Mouse (Mus musculus) 3134 (cell line): ENCODE measurements around the gene Zfp248.

Source experiments
- DNase-seq: peaks from one replicate; pipeline ENCODE4 v3.0.0-alpha.2; 2011; ENCODE audit warnings: low spot score; ENCODE audit not compliant: insufficient read length; ENCODE audit errors: extremely low read depth

Zfp248 gene

DNA sequence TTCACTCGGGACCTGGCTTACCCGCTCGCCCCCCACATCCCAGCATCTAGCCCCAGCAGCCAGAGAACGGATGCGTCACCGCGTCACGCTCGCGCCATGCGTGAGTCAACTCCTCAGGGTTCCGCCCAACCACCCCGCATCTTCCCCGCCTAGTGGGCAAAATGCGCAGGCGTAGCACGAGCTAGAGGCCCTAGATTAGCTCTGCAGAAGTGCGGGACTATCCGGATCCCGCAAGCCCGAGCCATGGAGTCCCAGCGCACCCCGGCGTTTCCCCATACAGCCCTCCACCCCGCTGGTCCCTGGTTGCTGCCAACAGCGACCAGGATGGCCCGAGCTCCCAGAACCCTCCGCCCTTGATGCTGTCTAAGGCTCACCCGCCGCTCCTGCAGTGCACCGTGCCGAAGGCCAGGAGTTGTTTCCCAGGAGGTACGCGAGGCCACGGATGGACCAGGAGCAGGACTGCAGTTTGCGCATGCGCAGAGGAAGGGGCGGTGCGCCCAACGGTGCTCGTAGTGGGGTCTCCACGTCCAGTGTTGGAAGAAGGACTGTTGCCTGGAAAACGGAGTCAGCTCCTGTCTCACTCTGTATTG lies at the start of gene Zfp248:
Gene Zfp248, minus strand, starts transcription at position 487 of the 590 bp plus-strand sequence.
- peak; percentile 94 for DNase-seq

DNA sequence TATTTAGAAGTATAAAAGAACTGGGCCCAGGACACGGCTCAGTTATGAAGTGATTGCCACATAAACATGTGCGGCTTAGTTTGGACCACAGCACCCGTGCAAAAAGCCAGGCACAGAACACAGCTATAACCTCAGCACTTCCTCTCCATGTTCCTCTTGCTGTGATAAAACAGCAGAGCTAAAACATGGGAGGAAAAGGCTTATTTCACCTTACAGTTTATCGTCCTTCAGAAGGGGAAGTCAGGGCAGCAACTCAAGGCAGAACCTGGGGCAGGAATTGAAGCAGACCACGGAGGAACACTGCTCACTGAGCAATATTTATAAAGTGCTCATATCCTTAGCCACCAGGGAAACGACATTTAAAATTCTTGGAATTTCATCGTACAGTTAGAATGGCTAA lies 43.7 kb upstream of the Zfp248 start:
- DNase-seq: no peak

DNA sequence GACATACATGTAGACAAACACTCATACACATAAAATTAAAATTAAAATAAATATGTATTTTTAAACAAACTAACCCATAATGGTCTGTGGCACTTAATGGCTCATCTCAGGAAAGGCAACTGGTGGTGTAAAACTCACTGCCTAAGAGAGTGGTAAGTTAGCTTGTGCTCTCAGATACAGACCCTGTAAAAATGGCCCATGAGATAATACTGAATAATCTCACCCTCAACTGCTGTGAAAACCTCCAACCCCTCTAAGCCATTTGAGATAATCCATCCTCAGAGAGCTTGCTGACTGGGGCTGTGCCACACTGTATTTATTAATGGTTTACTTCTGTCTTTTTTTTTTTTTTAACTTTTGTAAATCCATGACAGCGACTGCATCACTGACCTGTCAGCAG lies 26.8 kb upstream of the Zfp248 start:
- no peak for DNase-seq

DNA sequence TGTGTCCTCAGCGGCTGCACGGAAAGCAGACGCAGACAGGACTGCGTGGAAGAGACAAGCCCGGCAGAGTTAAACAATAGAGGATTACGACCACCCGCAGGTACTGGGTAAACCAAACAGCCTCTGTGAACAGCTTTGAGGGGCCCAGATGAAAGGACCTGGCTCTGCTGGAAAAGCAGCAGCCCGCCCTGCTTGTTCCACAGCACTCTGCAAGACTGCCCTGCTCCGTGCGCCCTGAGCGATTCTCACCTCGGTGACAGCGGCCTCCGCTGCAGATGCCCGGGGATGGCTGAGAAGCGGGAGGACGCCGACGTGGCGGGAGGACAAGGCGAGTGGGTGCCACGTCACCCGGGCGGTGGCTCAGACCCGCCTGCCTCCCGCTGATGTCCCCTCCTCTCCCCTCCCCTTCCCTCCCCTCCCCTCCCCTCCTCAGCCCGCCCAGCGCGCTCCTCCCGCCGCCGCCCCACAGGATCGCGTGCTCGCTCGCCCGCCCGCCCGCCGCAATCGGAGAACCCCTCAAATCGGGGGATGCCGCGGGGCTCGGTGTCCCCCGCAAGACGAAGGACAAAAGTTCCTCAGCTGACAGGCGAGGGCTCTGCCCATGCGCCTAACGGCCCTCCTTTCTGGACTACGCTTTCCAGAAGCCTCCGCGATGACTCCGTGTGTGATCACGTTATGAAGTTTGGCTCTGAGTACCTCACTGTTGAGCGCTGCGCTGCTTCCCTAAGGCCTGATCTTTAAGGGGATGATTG lies 23.8 kb upstream of the Zfp248 start, which contains the start of gene Zfp9:
Gene Zfp9, minus strand, starts transcription at position 364 of the 752 bp plus-strand sequence.
- peak; percentile 90 for DNase-seq

DNA sequence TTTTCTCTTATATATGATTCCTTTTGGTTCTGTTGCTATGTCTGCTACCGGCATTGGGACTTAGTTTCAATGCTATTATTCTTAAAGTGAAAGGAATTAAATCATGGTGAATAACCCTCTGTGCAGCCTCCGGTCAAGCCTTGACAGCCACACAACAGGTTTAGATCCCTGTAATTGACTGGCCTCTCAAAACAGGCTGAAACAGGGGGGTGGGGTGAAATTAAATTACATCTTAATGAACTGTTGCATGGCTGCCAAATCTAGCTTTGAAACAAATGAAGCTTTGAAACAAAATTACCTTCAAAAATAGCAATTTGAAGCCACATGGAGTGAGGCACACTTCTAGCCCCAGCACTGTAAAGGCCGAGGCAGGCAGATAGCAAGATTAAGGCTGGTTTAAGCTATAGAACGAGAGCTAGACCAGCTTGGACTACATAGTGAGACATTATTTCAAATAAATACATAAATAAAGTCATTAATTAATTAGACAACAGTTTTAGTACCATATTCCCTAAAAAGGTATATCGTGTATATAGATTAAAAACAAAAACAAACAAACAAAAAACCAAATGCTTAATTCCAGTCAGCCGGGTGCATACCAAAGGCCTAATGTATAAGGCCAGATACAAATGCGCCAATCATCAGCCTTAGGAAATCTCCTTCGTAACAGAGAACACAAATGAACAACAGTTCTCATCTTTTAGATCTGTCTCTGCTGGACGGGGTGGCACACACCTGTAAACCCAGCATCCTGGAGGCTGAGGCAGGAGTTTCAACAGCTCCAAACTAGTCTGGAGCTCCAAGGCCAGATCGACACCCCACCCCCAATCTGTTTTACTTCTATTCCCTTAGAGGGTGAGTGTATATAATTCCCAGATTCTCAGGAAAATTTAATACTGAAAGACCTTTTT lies 22.8 kb upstream of the Zfp248 start:
- peak; percentile 17 for DNase-seq

DNA sequence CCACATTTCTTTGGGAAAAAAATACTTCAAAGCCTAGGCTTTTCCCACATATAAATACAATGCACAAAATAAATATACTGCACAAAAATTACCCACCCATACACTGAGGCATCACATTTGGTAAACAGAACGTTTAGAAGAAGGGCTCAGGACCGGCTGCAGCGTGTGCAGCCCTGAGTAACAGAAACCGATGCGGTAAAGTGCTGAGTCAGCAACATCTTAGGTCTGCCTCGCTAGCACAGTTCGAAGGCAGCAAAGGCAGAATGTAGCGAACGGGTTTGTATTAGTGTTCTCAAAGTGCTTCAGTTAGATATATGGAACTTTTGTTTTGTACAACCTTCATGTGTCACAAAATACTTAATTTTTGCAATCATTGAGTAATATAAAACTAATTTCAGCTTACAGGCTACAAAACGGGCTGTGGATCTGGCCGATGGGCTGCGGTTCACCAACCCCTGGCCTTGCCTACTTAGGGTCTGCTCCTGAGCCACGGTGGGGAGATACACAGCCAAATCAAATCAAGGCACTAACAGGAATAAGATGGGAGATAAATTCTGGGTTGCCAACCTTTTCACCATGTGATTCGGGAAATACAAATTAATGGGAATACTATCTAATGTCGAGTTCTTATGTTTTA lies 6.9 kb upstream of the Zfp248 start:
- DNase-seq: no peak

DNA sequence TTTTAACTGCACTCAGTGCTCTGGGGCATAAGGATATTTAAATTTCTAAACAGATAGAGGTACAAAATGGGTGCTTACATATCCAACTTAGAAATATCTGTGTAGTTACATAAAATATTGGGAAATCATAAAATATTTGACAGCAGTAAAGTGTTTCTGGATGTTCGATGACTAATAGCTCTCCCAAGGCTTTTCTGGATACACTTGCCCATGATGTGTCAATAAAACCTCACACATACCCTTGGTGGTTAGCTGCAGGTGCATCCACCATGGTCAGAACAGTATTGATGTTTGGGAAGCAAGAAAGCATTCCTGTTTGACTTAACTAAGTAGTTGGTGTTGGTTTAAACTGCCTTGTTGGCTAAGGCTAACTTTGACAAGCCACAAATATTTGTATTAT lies 2.4 kb upstream of the Zfp248 start:
- no peak for DNase-seq

DNA sequence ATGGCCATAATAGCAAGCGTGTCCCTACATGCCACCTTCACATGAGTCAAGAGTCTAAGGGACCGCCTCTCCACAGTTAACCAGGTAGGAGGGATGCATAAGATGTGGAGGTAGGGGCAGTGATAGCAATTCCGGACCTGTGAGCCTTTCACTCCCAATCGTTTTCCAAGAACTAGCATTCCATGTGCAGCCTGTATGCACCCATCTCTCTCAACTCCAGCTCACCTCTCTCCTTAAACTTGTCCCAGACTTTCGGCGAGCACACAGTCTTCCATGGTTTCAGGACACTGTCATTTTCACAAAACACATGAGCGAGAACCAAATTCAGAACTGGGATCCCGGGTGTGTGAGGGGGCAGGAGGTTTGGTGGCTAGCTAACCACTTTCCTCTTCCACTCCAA lies 876 bp downstream of the Zfp248 start:
- DNase-seq: no peak

DNA sequence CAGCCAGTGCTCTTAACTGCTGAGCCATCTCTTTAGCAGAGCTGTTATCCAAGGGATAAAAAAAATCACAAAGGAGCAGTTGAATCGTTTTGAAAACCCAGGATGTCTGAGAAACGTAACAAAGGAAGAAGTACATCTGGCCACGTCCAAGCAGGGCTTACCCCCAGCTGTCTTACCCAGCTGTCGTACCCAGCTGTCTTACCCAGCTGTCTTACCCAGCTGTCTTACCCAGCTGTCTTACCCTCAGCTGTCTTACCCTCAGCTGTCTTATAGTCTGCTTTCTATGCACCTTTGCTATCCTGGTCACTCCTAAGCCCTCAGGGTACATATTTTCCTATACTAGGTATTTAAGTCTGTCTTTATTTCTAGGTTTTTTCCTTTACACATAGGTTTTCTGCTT lies 23.8 kb downstream of the Zfp248 start:
- no peak for DNase-seq

DNA sequence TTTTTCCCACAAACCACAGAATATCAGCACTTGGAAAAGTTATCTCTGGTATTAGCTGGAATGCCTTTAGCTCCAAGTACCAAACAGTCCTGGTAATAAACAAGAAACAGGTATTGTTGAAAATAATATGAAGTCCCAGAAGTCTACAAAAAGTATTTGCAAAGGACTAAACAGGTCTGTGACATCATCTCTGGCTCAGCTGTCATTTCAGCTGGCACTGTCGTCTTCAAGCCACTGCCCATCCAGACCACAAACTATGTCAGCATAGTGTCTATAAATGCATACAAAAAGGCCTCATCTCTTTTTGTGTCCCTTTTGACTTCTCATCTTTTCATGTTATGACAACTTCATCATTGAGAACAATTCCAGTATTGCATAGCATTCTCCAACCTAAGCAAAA lies 28.7 kb downstream of the Zfp248 start:
- DNase-seq: no peak

DNA sequence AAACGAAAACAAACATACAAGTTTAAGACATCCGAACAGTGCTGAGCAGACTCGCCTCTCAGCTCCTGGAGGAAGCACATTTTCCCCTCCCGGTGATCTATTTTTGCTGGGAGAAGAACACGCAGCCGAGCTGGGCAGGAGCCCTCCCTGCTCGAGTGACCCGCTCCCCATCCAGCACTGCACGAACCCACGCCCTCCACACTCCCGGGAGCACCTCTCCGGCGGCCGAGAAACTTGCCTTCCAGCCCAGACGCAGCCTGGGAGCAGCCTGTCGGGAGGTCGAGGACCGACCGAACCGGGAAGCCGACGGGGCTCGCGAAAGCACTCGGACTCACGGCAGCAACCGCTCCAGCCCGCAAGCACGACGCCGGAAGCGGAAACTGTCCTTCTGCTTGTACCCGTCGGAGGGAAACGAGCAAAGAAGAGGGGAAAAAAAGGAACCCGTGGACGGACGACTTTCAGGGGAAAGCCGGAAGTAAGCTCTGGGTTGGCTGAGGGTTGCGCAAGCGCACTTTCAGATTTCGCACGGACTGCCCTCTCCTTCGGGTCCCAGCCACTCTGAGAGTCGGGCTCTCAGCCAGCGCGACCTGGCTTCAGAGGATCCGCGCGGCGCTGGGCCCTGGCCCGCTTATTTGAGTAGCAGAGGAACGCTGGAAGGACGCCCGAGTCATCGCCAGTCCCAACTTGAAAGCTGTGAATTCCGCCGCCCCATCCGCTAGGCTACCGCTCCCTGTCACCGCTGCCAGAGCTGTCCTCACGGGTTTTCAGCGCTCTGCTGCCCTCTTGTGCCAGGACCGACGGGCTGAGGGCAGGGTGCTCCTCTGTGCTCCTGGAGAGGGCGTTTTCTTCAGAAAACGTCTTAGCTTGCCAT lies 36.0 kb downstream of the Zfp248 start, which contains the start of gene Bms1:
Gene Bms1, minus strand, starts transcription at position 425 of the 871 bp plus-strand sequence.
- DNase-seq: peak; percentile 96

DNA sequence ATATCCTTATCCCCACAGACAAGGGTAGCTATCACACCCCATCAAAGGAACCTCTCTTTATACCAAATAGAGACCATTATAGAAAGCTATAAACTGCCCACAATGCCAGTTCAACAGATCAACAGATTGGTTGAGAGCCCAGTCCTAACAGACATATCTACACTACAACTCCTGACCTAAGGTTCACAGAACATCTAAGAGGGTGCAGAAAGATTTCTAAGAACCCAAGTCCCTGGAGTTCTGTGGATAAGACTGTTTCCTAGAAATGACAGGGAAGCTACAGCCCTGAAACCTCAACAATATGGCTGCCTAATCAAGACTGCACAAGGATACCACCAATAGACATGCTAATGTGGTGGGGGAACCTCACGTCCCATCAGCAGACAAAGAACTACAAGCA lies 44.9 kb downstream of the Zfp248 start:
- no peak for DNase-seq

DNA sequence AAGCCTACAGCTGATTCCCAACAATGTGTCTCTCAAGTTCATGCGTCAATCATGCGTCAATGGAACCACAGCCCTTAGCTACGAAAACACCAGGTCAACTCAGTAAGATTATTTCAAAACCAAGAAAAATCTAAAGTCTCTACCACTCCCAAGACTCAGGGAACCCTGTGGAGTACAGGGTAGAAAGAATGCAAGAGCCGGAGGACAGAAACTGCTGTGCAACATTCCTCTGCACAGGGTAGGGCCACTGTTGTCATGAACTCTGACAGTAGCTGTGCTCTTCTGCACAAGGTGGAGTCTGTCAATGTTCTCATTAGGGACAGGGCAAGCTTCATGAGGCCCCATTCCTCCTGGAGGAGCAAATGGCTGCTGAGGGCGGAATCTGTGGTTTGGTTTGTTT lies 46.8 kb downstream of the Zfp248 start:
- DNase-seq: no peak

DNA sequence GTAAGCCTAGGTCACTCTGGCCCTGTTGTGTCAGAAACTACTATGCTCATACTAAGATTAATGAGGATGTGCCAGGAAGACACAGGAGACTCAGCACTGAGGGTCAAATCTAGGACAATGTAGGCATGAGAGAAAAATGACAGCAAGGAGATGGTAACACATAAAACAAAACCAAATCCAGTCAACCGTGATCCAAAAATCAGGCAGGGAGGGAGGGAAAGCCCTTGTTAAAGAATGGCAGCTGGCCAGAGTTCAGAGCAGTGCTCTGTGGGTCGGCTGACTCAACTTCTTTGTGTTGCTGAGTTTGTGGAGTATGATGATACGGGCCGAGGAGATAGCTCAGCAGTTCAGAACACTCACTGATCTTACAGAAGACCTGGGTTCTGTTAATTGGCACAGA lies 48.9 kb downstream of the Zfp248 start:
- no peak for DNase-seq

DNA sequence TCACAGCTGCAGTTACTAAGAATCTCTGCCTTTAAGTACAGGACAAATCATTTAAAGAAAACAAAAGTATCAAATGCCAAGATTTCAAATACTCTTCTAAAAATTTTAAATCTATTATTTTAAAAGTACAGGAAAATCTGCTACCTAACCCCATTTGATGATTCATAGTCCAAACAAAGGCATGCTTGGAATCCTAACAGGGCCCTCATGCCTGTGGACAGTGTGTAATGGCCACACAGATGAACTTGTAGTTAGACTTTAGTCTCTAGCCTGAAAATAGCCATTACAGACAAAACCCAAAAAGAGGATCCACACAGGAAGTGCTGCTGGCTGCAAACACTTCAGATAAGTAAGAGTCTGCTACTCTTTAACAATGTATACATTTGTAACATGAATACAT lies 64.6 kb downstream of the Zfp248 start:
- no peak for DNase-seq

DNA sequence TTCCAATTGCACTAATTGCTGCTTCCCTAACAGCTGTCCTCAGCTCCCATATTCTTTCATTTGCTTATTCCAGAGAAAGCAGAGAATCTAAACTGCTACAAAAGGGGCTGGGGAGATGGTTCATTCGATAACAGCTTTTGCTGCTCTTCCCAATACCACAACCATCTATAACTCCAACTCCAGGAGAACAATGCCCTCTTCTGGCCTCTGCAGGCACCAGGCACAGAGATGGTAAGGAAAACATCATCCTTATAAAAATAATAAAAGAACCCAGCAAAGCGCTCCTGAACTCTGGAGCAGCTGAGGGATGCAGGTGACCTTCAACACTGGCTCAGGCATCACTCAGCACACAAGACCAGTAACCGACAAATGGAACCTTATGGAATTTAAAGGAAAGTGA lies 69.4 kb downstream of the Zfp248 start:
- no peak for DNase-seq

DNA sequence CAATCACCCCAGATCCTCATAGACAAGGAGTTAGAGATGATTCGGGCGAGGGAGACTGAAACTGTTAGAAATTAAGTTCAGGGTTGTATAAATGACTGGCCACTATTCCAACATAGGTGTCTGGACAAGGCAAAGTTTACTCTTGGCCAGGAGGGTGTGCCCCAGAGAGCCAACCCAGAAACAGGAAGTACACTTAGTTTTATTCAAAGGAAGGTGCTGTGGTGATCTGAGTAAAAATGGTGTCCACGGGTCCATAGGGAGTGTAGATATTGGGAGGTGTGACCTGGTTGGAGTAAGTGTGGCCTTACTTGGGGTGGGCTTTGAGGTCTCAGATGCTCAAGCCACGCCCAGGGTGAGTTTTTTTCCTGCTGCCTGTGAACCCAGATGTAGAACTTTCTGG lies 74.1 kb downstream of the Zfp248 start:
- no peak for DNase-seq

DNA sequence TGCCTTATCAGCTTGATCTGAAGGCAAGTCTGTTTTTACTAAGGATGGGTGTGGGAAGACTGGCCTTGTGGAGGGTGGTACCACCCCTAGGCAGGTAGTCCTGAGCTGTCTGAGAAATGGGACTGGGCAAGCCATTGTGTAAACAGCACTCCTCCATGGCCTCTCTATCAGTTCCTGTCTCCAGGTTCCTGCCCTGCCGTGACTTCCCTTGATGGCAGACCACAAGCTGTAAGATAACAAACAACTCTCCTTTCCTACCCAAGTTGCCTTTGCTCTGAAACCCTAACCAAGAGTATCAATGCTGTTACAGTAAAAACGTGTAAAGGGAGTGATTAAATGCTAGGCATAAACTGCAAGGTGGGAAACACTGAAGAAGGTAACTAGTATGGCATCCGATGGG lies 74.7 kb downstream of the Zfp248 start:
- no peak for DNase-seq

DNA sequence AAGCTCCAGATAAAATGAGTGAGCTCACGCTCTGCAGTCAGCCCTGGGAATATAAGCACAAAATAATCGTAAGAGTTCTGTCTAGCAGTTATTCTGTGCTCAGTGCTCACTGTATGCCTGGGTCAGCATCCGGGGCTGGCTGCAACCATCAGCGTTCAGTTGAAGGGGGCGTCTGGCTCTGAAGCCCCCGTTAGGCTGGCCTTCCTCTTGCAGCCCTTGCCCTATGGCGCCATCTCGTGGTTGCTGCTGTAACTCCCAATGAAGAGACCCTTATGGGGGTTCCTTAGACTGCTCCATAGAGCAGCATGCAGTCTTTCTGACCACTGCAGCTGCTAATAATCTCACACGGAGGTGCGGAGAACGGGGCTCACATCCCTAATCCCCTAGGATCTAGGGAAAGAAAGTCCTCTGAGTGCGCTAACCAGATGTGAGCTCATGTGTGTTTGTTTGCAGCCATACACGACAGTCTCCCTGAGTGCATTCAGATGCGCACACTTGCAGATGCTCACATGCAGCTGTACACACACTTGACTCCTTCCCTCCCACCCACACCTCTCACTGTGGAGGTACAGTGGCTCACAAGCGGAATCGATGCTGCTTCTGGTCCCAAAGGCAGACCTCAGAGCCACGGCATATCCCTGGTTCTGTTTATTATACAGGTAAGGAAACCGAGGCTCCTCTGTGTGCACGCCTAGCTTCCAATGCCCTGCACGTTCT lies 75.7 kb downstream of the Zfp248 start:
- peak; percentile 43 for DNase-seq
